Mouse (Mus musculus) olfactory bulb, adult 2 months (tissue): Measurements from ENCODE around the gene Gm10277.

ENCODE experiments used
- CTCF ChIP-seq: fragments of 200-500 bp; IDR thresholded peaks from 2 replicates; pipeline ENCODE4 v1.5.1; 2012; ENCODE audit warnings: low read depth, mild to moderate bottlenecking, low read length, moderate library complexity; ENCODE audit not compliant: insufficient read depth
- POLR2A ChIP-seq: fragments of 200-500 bp; IDR thresholded peaks from 2 replicates; pipeline ENCODE4 v1.6.1; 2012; ENCODE audit warnings: mild to moderate bottlenecking, low read depth, low read length, moderate library complexity; ENCODE audit not compliant: insufficient read depth

DNA sequence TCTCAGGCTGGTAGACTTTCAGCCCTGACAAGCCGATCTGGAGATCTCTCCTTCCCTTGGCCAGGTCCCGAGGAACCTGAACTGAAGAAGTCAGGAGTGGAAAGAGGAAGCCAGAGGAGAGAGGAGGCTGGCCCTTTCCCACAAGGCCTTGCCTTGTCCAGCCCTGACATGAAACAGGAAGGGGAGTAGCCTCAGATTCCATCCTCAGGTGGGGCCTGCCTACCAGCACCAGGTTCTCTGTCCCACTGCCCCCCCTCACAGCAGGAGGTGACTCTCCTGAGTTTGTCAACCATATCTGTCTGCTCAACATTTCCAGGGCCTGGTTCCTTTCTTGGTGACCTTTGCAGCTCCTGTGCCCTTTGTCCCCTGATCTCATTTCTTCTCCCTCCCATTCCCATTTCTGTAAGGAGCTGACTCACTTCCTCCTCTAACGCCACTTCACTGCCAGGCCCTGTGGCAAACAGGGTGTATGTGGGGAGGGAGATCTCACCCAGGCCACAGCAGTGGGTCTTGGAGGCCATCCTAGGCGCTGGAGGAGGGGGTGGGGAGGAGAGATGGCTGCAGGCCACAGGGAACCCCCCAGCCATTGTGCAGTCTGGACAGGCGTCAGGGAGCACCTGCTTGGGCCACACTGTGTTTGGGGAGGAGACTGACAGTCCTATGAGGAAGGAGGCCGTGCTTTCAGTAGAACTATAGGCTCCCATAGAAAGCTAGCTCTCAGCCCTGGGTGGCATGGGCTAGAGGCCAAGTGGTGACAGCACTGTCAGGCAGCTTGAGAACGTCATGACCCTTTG is 1.6 kb downstream of the Gm10277 start:
- TF ChIP-seq POLR2A: no peak
- TF ChIP-seq CTCF: no peak
